Mouse (Mus musculus): ENCODE data around the gene 4933406M09Rik.

4933406M09Rik gene

GRCm38 (mm10) chr1:134381795-134382625 lies 3.7 kb upstream of the 4933406M09Rik start:
- DNase-seq: no peak

- DNase-seq: no peak
Observed at GRCm38 (mm10) chr1:134384581-134384980, 1.2 kb upstream of the 4933406M09Rik start.

GRCm38 (mm10) chr1:134385176-134385575 lies 564 bp upstream of the 4933406M09Rik start:
- no peak for DNase-seq

GRCm38 (mm10) chr1:134393827-134394226 lies 8.1 kb downstream of the 4933406M09Rik start:
- DNase-seq: no peak

GRCm38 (mm10) chr1:134398210-134398609 lies 12.5 kb downstream of the 4933406M09Rik start:
- no peak for DNase-seq

- no peak for DNase-seq
Observed at GRCm38 (mm10) chr1:134399735-134400134, 14.0 kb downstream of the 4933406M09Rik start.

- DNase-seq: peak; percentile 57
Observed at GRCm38 (mm10) chr1:134405509-134406413, 20.0 kb downstream of the 4933406M09Rik start, which contains the start of gene Cyb5r1. Cyb5r1 (plus strand) TSS chr1:134405559.

- DNase-seq: no peak
Observed at GRCm38 (mm10) chr1:134406414-134406771, 20.7 kb downstream of the 4933406M09Rik start.

- DNase-seq: no peak
Observed at GRCm38 (mm10) chr1:134408080-134408479, 22.3 kb downstream of the 4933406M09Rik start.

GRCm38 (mm10) chr1:134411706-134412629 lies 26.2 kb downstream of the 4933406M09Rik start:
- DNase-seq: no peak

GRCm38 (mm10) chr1:134414038-134414437 lies 28.3 kb downstream of the 4933406M09Rik start:
- DNase-seq: no peak

GRCm38 (mm10) chr1:134414501-134415167 lies 28.9 kb downstream of the 4933406M09Rik start:
- DNase-seq: no peak

- peak; percentile 96 for DNase-seq
Observed at GRCm38 (mm10) chr1:134415168-134415831, 29.6 kb downstream of the 4933406M09Rik start, which contains the start of gene Adipor1. Adipor1 (plus strand) TSS chr1:134415378.

GRCm38 (mm10) chr1:134418414-134418975 lies 32.8 kb downstream of the 4933406M09Rik start:
- no peak for DNase-seq

GRCm38 (mm10) chr1:134419176-134419575 lies 33.4 kb downstream of the 4933406M09Rik start:
- DNase-seq: no peak

GRCm38 (mm10) chr1:134419751-134420458 lies 34.2 kb downstream of the 4933406M09Rik start:
- no peak for DNase-seq

- DNase-seq: no peak
Observed at GRCm38 (mm10) chr1:134423911-134424310, 38.2 kb downstream of the 4933406M09Rik start.

GRCm38 (mm10) chr1:134426289-134426688 lies 40.5 kb downstream of the 4933406M09Rik start:
- no peak for DNase-seq

GRCm38 (mm10) chr1:134433002-134433401 lies 47.3 kb downstream of the 4933406M09Rik start:
- DNase-seq: no peak

- DNase-seq: no peak
Observed at GRCm38 (mm10) chr1:134433473-134433872, 47.7 kb downstream of the 4933406M09Rik start.

All from cerebellum, adult 11 months (tissue).